Mouse (Mus musculus) heart, adult 18-20 months (tissue): ENCODE measurements at regions not wholly inside any gene's neighbourhood (a gene's known extent, or its start where the extent isn't known, plus 50 kb on each side); places are given as distances from the start of the nearest gene placed in this dataset.

Source experiments
- DNase-seq, 2 experiments: peaks; one replicate each; pipeline ENCODE4 v3.0.0; 2021 to 2022; ENCODE audit warnings: mixed read lengths in 1 of 2

DNA sequence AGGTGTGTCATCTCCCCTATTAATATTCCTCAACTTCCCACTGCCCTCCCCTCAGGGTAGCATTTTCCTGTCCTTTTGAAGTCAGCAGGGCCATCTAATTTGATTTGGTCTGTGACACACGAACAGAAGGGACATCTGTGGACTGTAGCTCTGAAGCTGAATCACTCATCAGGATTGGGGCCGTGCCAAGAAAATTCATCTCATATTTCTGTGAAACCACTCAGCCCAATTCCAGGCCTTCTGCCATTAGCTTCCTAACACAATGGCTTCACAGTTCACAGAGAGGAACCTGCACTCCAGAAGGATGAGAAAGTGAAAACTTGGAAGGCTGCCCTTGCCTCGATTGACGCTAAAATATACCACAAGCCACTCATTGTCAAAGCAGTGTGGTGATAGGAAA, 86.1 kb downstream of the Abhd5 start:
- DNase-seq: no peak

DNA sequence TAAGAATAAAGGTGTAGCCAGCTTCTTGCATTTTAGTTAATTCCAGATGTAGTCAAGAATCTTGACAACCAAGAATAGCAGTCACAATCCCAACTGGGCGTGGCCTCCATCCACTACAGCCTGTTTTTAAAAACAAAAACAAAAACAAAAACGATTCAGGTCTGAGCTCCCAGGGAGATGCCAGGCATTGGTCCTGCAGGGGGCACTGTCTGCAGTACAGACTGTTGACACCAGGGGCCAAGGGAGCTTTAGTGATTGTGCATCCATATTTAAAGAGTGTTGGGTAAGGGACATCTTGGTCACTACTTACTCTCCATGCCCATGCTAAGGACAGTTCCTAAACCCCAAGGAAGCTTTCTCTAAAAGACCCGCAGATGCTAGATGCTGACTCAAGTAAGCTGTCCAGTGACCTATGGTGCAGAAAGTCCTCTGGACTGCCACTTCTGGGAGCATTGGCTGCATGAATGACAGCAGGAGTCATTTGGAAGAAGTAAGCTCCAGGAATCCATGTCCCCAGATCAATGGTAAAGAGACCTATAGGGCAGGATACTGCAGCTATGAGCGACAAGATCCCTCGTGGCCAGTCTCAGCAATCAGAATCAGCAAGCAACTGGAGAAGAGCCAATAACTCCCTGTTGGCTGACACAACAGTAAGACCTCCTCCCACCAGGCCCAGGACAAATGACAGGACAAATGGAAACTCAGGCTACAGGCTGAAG, 95.1 kb downstream of the Abhd5 start:
- no peak for DNase-seq

DNA sequence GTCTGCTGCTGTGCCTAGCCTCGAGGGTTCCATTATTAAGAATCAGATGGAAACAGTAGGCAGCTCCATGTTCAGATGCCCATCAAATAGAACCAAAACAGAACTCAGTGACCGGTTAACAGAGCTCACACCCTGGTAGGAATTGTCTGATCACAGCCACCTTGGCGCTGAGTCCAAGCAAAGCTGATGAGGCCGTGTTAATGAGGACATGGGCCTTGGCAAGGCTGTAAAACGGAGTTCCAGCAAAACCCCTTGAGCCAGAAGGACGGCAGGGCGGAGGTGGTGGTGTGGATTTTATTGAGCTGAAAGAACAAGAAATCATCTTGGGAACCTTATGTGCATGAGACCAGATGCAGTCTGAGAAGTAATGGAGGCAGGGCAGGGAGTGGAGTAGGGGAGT, 96.2 kb downstream of the Abhd5 start:
- no peak for DNase-seq

DNA sequence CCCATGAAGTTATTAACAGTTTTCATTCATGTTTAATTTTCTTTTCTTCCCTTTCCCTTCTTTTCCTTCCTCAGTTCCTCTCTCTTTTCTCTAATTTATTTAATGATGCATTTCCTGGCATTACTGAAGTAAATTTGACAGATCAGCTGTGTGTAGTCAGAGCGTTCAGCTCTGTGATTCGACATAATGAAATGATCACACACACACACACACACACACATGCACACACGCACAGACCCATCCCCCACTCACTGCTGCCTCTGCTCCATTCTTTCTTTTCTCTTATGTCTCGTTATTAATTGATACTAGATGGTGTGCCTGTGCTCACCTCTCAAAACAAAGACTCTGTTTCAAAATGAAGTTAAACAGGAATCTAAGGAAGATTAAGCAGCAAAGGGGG, 96.9 kb downstream of the Abhd5 start:
- no peak for DNase-seq

DNA sequence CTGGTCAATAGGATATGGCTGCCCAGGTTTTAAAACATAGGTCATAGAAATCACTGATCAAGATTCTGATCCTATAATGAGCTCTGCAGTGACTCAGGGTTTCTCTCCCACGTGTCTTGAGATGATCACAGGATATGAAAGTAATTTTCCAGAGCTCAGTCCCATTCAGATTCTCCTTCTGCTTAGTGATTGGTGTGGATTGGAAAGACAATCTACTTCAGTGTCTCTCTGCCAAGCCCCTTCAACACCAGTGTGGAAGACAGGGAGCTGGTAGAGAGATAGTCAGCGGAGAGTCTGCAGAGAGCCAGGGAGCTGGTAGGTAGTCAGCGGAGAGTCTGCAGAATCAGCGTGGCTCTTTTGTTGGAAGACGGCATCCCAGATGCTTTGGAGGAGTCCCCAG, 99.1 kb downstream of the Abhd5 start:
- no peak for DNase-seq

DNA sequence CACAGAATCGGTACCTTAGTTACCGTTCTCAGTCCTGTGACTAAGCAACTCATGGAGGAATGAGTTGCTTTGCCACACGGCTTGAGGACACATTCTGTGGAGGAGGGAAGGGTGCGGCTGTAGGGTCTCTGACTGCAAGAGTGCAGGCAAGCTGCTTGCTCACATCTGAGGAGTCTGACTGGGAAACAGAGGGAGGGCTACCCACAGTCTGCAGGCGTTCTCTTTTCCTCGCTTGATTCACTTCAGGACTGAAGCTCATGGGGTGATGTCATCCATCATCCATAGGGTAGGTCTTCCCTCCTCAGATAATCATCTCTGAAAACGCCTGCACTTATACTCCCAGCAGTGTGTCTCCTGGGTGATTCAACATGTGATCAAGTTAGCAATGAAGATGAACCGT, 103.9 kb downstream of the Abhd5 start:
- no peak for DNase-seq

DNA sequence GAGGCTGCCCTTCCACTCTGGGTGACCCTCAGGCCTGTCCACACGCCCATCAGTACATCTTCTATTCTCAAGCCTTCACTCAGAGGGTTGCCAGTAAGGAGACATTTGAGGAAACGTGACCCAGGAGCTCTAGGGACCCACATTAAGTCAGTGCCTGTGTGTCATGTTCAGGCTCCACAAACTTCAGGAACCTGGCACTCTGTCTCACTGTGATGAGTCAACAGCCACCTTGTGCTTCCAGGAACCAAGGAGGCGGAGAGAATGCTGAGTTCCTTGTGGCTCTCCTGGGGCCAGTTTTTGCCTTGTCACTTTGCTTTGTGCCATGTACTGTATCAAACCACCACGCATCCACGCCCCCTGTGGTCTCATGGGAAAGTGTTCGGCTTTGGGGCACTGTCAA, 104.4 kb downstream of the Abhd5 start:
- DNase-seq: no peak

DNA sequence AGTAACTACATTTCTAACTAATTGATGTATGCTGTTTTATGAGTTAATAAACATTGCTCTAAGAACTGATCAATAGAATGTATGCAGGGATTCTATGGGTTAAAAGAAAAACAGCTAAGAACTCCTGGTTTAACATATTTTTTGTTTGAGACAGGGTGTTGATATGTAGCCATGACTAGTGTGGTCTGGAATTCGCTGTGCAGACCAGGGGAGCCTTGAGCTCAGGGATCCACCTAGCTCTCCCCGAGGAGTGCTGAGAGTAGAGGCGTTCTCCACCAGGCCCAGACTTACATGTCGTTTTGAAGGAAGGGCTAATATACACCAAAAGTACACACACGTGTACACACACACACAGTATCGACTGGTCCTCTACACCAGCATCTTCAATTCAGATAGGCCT, 108.1 kb downstream of the Abhd5 start:
- no peak for DNase-seq

DNA sequence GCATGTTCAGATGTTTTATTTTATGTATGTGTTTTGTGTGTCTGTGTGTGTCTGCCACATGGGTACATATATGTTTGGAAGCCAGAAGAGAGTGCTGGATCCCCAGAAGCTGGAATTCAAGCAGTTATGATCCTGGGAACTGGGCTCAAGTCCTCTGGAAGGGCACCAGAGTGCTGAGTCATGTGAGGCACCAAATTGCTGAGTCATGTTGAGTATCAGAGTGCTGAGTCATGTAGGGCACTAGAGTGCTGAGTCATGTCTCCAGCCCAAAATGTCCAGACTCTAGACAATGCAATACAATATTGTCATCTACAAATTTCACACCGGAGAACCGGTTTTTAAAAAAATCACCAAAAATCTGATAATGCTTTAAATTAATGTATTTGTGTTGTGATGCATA, 120.1 kb downstream of the Abhd5 start:
- DNase-seq: no peak

DNA sequence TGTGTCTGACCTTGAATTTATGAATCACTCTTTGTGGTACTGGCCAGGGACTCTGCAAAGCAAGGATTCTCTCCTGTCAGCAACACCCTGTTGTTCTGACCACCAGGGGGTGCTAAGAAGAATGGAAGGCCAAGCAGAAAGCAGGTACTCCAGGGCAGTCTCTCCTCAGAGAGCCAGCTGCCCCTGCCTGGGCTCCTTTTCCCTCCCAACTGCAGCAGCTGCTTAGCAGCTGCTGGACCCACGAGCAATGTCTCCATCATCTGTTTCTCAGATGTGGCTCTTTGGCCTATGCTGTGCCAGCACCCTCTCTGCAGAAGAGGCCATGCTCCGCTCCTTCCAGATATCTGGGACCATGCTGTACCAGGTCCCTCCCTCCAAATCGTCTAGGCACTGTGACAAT, 124.9 kb downstream of the Abhd5 start:
- peak; percentile 7 to 25 for DNase-seq

DNA sequence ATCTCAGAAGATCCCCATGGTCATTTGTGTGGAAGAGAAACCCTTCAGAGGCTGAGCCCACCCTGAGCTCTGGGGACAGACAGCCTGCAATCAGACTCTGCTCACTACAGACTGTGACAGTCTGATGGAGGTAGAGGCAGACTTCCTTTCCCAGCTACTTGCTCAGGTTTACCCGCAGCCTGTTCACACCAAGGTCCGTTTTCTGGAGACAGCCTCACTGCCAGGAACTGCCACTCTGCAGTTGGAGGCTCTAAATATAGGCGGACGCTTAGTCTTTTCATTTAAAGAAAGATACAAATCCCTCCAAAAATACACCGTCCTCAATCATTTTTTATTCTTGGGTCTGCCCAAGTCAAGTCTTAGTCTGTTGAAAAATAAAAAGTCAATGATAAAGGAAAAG, 135.6 kb downstream of the Abhd5 start:
- no peak for DNase-seq

DNA sequence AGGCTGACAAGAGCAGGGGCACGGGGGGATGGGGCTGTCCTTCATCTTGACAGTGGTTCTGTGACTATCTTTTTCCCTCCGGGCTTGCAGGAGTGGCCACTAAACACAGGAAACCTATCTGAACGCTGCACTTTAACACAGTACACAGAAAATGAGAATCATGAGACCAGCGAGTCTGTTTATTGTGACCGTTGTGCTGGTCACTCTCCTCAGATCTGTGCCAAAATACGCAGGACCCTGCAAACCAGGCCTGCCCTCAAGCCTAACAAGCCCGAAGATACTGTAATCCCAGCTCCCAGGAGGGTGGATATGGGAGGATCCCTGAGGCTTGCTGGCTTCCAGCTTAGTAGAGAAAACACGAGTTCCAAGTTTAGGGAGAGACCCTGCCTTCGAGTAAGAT, 143.3 kb downstream of the Abhd5 start:
- no peak for DNase-seq

DNA sequence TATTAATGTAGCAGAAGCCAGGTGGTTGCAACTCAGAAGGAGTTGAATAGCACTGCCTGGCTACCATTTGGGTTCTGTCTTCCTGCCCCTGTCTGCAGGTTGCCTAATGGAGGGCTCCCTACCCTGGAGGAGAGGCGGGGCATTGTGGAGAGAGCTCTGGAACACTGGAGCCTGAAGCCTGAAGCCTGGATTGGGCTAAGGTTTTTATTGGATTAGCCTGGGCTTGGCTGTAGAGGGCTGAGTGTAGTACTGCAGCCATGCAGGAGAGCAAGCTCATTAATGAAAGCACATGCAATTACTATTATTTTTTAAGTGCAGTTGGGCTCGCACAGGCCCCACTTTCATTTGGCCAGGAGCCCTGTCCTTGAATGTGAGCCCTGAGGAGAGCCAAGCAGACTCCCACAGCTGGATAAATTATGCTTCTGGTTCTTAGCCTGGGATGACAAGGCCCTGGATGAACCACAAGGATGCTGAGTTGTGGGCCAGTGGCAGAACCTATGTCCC, 145.1 kb downstream of the Abhd5 start:
- DNase-seq: no peak

DNA sequence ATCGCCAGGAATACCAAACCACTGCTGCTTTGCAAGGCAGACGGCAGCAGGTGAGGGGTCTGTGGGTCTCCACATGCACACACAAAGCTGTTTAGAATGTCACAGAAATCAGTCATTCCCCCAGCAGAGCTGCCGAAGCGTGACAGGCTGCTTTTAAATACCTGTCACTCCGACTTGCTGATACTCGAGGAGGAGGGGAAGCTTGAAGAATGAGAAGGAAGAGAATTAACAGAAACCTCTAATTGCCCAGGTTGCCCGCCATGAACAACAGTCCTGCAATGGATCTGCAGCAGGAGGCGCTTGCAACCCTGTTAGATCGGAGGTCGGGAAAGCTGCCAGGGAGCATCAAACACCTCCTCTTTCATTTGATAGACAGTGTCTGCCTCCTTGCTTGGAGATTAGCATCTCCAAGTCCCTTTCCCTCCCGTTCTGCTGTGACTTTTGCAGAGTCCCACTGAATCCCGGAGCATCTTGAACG, 150.5 kb downstream of the Abhd5 start:
- DNase-seq: no peak

DNA sequence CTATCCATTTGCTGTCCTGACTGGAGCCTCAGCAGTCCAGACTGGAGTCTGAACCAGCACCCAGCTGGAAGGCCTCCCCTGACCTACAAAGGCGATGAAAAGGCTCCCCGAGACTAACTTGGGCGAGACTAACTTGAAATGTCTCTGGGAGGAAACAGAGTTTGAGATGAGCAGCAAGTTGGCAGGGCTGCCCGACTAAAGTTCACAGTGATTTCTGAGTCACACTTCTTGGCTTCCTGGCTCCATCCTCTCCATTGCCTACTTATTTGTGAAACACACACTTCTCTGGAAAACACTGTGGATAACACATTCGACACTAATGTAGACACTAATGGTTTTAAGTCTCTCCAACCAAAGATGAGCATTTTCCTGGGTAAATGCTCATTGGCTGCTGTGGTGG, 170.2 kb downstream of the Abhd5 start:
- DNase-seq: peak in 1 of 2 experiments; percentile 4

DNA sequence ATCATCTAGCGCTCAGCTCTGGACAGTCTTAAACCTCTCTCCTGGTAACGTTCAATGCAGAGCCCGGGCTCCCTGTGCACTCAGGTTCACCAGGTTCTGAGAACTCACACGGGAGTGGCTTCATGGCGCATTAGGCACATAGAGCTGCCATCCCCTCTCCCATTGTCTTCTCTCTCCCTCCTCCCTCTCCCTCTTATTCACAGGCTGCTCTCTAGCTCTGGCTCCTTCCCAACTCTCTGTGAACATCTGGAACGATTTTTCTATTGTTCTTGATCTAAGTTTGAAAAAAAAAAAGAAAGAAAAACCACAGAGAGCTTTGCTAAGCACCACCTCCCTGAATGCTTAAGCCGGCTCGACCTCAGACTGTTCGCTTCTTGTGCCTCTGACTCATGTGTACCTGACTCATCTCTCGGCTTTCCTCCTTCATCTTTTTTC, 174.2 kb downstream of the Abhd5 start:
- DNase-seq: no peak

DNA sequence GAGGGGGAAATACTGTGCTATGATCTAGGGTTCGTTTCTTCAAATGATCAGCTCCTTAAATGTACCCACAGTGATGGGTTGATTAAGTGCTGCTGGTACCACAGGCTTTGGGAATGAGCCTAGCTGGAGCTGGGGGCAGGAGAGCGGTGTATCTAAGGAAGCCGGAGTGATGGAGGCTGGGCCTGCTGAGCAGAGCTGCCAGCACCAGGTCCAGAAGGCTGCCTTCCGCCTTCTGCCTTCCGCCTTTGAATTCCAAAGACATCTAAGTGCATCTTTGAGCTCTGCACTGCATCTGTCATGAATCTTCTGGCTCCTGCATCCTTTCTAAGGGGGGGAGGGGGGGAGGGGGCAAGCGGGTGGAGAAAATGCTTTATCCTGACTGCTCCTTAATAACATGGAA, 176.9 kb downstream of the Abhd5 start:
- DNase-seq: no peak

DNA sequence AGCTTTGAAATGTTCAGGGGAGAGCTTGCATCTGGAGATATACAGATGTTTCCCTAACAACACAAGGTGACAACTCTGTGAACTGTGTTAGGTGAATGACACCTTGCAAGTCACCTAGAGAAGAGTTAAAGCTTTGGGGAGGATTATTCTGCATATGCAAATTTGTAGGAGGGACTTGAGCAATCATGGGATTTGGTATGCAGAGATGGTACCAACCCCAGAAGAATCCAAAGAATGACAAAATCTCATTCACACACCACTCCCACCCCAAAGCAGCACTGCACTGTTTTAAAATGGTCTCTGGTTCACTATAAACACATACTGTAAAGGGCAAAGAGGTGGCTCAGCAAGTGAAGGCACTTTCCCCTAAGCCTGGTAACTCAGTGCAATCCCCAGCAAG, 178.3 kb downstream of the Abhd5 start:
- DNase-seq: no peak

DNA sequence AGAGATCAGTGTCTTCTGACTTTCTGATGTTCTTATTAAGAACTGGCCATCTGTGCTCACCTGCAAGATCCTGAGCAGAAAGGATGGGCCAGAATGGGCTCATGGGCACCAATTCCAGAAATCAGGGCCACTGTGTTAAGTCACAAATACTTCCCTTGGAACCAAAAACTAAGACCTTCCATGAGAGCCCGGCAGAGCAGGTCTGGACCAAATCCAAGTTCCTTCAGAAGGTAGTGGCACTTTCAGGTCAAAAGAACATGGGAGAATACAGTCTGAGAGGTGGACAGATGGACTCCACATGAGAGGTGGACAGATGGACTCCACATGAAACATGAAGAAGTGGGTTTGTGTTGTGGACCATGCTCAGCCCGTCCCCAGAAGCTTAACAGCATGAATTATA, 180.4 kb downstream of the Abhd5 start:
- no peak for DNase-seq

DNA sequence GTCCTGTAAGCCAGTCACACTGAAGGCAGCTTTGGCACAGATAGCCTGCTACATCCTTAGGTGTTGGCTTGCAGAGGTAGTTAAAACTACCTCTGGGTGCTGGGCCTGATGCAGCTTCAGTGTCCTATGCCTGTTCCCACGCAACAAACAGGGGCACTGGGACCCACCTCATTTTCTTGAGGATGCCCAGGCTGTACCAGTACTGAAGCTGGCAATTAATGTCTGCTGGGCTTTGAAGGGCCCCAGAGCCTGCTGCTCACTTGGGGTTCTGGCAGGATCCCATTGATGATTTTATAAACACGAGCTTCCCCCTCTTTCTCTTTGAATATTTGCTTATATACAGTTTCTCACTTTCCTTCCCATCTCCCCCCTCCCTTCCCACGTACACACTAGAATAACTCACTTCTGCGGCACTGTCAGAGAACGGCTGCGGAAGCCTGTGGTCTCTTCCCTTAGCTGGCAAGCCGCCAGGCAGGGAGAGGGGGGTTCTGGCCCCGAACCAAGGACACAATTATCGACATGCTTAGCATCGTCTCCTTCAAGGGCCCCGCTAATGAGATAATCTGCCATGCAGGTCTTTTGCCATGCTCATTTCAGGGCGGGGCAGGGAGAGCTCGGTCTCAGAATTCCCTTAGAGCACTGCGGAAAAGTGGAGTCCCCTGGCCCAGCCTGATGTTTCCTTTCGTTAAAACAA, 182.9 kb downstream of the Abhd5 start:
- DNase-seq: no peak

DNA sequence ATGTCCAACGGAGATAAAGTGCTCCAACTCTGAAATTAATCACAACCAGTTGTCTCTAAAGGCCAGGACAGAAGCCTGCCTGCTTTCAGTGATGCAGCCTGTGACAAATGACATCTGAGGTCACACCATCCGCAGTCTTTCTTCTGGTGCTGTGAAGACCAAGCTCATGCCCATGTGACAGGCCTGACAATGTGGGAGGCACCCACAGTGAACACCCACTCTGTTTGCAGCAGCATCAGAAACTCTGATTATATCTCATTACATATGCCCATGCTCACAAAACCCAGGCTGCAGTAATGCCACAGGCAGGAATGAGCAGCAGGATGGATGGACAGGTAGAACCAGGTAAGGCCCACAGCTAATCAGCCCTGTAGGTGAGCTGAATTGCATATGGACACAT, 183.6 kb downstream of the Abhd5 start:
- DNase-seq: no peak

DNA sequence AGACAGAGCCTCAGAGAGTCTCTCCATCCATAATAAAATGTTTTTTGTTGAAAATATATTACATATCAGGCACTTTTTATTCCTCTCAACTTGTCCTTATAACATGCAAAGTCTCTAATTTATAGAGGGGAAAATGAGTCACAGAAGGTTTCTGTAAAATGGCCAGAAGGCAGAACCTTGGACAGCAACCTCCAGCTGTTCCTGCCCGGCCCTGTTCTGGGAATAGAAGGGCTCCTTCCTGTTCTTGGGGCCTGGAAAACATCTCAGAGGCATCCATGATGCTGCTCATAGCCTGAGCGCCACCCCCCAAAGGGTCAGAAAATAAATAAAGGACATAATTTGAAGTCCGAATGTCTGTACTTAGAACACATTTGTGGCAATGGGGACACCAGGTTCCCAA, 188.7 kb downstream of the Abhd5 start:
- DNase-seq: no peak

DNA sequence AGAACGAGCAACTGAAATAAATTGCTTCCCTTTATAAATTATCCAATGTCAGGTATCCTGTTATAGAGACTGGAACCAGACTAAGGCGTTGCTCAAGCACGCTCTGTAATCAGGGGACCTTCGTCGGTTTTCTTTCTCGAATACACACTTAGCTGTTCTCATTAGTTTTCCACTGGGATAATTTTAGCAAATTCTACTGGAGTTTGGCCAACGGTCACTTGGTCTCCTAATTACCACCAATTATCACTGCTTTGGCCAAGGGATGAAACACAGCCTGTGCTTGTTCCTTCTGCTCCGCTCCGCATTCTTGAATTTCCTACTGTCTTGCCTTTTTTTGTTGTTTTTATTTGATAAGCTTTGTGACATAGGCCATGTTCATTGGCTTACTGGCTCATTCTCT, 191.1 kb upstream of the Topaz1 start:
- DNase-seq: no peak

DNA sequence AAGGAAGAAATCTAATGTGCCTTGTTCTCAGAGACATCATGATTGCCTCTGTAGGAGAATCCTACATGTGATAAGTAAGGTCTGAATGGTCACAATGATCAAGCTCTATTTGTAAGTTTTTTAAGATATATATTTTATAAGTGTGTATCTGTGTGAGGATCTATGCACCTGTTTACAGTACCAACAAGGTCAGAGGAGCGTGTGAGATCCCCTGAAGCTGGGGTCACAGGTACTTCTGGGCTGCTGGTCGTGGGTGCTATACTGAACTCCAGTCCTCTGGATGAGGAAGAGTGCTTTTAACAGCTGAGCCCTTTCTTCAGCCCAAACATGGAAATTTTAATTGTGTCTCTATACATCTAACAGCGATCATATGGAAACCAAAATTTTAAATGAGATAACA, 181.1 kb upstream of the Topaz1 start:
- no peak for DNase-seq
